Mouse (Mus musculus): ENCODE results near the gene Zfp13. TPM values are rescaled to one million over a fixed set of nuclear protein-coding genes. Genes with fewer than 3 reads are reported as not detected.
A peak's percentile ranks its signal among the peaks of the same experiment; 100 is the strongest.
"Not testable (repeated sequence)": the region's sequence is repeated elsewhere in the genome, so short reads cannot be mapped to it uniquely, and the experiment has no call there.

Zfp13 gene
- total RNA-seq, 2 experiments from 2014 or later, result not detected

DNA sequence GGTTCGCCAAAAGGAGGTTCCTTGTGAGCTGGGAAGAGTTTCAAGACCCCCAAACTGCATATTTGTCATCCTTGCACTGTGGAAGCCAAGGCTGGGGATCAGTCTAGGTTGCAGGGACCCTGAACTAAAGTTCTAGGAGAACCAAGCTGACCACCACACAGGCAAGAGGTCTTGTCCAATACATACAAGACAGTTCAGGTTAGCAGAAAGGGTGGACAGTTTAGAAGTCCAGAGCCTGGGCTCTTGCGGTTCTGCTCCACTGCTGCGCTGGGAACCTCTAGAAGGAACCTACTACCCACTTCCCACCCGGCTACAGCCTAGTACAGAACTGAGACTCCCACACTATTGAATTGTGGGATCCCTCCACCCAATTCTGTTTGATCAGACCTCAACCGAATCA is 59.7 kb downstream of the Zfp13 start:
- ATAC-seq (replicated peaks; ENCODE audit: low FRiP score, low TSS enrichment, poor library complexity, severe bottlenecking), result no peak

GRCm38 (mm10) chr17:23538299-23539015 is 60.8 kb downstream of the Zfp13 start:
- ATAC-seq (replicated peaks; ENCODE audit: low FRiP score, low TSS enrichment, poor library complexity, severe bottlenecking), result 0 out of 2 replicates have a peak, but pooled peaks have one; percentile 17

GRCm38 (mm10) chr17:23537554-23538255 is 61.6 kb downstream of the Zfp13 start:
- no peak for ATAC-seq (replicated peaks; ENCODE audit: low FRiP score, low TSS enrichment, poor library complexity, severe bottlenecking)

- ATAC-seq (replicated peaks; ENCODE audit: low FRiP score, low TSS enrichment, poor library complexity, severe bottlenecking), result peak; percentile 36
These were observed 64.1 kb downstream of the Zfp13 start for GRCm38 (mm10) chr17:23535046-23535788.

- ATAC-seq (replicated peaks; ENCODE audit: low FRiP score, low TSS enrichment, poor library complexity, severe bottlenecking), result peak; percentile 53
These were observed 65.4 kb downstream of the Zfp13 start for GRCm38 (mm10) chr17:23533591-23534490.

GRCm38 (mm10) chr17:23531408-23531807 is 67.9 kb downstream of the Zfp13 start:
- not testable (repeated sequence) for ATAC-seq (replicated peaks; ENCODE audit: low FRiP score, low TSS enrichment, poor library complexity, severe bottlenecking)

Other genes starting within 250 kb of the Zfp13 start
- gene Vmn2r116, start 214.9 kb downstream of the Zfp13 start, total RNA-seq (2014; fragmentation: Nextera tagmentation), result not detected in 2 replicates
- gene Vmn2r116, start 214.9 kb downstream of the Zfp13 start, total RNA-seq (2017), result not detected in 2 replicates
- gene Vmn2r117, start 119.8 kb downstream of the Zfp13 start, total RNA-seq (2014; fragmentation: Nextera tagmentation), result not detected in 2 replicates
- not detected in 2 replicates for gene Vmn2r117, start 119.8 kb downstream of the Zfp13 start, total RNA-seq (2017)
- gene Zfp213, start 35.2 kb downstream of the Zfp13 start, total RNA-seq (2014; fragmentation: Nextera tagmentation), result 7.4 and 7.8 TPM in 2 replicates
- gene Zfp213, start 35.2 kb downstream of the Zfp13 start, total RNA-seq (2017), result 4.9 and 7.5 TPM in 2 replicates
- not detected in 2 replicates for gene Zscan10, start 1.4 kb upstream of the Zfp13 start, total RNA-seq (2014; fragmentation: Nextera tagmentation)
- not detected in 2 replicates for gene Zscan10, start 1.4 kb upstream of the Zfp13 start, total RNA-seq (2017)
- 0.07 TPM in 1 of 2 replicates, not detected in the other for gene Mmp25, start 45.8 kb upstream of the Zfp13 start, total RNA-seq (2014; fragmentation: Nextera tagmentation)
- gene Mmp25, start 45.8 kb upstream of the Zfp13 start, total RNA-seq (2017), result not detected in 2 replicates
- gene Bicdl2, start 61.0 kb upstream of the Zfp13 start, total RNA-seq (2014; fragmentation: Nextera tagmentation), result not detected in 2 replicates
- not detected in 2 replicates for gene Bicdl2, start 61.0 kb upstream of the Zfp13 start, total RNA-seq (2017)
- 44.2 and 56.3 TPM in 2 replicates for gene Hcfc1r1, start 74.1 kb upstream of the Zfp13 start, total RNA-seq (2014; fragmentation: Nextera tagmentation)
- gene Hcfc1r1, start 74.1 kb upstream of the Zfp13 start, total RNA-seq (2017), result 22.7 and 30.0 TPM in 2 replicates
- gene Thoc6, start 74.4 kb upstream of the Zfp13 start, total RNA-seq (2014; fragmentation: Nextera tagmentation), result 30.3 and 44.7 TPM in 2 replicates
- 40.8 and 47.3 TPM in 2 replicates for gene Thoc6, start 74.4 kb upstream of the Zfp13 start, total RNA-seq (2017)
- gene Tnfrsf12a, start 78.0 kb upstream of the Zfp13 start, total RNA-seq (2014; fragmentation: Nextera tagmentation), result 0.94 and 4.5 TPM in 2 replicates
- 10.7 and 15.6 TPM in 2 replicates for gene Tnfrsf12a, start 78.0 kb upstream of the Zfp13 start, total RNA-seq (2017)
- gene Cldn6, start 79.8 kb upstream of the Zfp13 start, total RNA-seq (2014; fragmentation: Nextera tagmentation), result not detected in 2 replicates
- gene Cldn6, start 79.8 kb upstream of the Zfp13 start, total RNA-seq (2017), result not detected in 2 replicates
- not detected in 2 replicates for gene Cldn9, start 84.5 kb upstream of the Zfp13 start, total RNA-seq (2014; fragmentation: Nextera tagmentation)
- gene Cldn9, start 84.5 kb upstream of the Zfp13 start, total RNA-seq (2017), result not detected in 2 replicates
- gene 1520401A03Rik, start 123.3 kb upstream of the Zfp13 start, total RNA-seq (2014; fragmentation: Nextera tagmentation), result not detected in 2 replicates
- gene 1520401A03Rik, start 123.3 kb upstream of the Zfp13 start, total RNA-seq (2017), result not detected in 2 replicates
- 40.3 and 43.8 TPM in 2 replicates for gene Pkmyt1, start 126.8 kb upstream of the Zfp13 start, total RNA-seq (2014; fragmentation: Nextera tagmentation)
- 8.1 and 10.6 TPM in 2 replicates for gene Pkmyt1, start 126.8 kb upstream of the Zfp13 start, total RNA-seq (2017)
- 7.2 and 13.3 TPM in 2 replicates for gene Paqr4, start 141.4 kb upstream of the Zfp13 start, total RNA-seq (2014; fragmentation: Nextera tagmentation)
- gene Paqr4, start 141.4 kb upstream of the Zfp13 start, total RNA-seq (2017), result 6.2 and 11.6 TPM in 2 replicates
- 0.52 TPM in 1 of 2 replicates, not detected in the other for gene Kremen2, start 146.3 kb upstream of the Zfp13 start, total RNA-seq (2014; fragmentation: Nextera tagmentation)
- gene Kremen2, start 146.3 kb upstream of the Zfp13 start, total RNA-seq (2017), result not detected in 2 replicates
- 7.6 and 11.7 TPM in 2 replicates for gene Flywch1, start 172.1 kb upstream of the Zfp13 start, total RNA-seq (2014; fragmentation: Nextera tagmentation)
- 12.5 and 15.4 TPM in 2 replicates for gene Flywch1, start 172.1 kb upstream of the Zfp13 start, total RNA-seq (2017)
- 3.1 and 5.6 TPM in 2 replicates for gene Flywch2, start 186.6 kb upstream of the Zfp13 start, total RNA-seq (2014; fragmentation: Nextera tagmentation)
- gene Flywch2, start 186.6 kb upstream of the Zfp13 start, total RNA-seq (2017), result not detected in 2 replicates
- gene Srrm2, start 191.0 kb upstream of the Zfp13 start, total RNA-seq (2014; fragmentation: Nextera tagmentation), result 699 and 735 TPM in 2 replicates
- 134 and 162 TPM in 2 replicates for gene Srrm2, start 191.0 kb upstream of the Zfp13 start, total RNA-seq (2017)
- gene Elob, start 229.6 kb upstream of the Zfp13 start, total RNA-seq (2014; fragmentation: Nextera tagmentation), result 466 and 512 TPM in 2 replicates
- 101 and 114 TPM in 2 replicates for gene Elob, start 229.6 kb upstream of the Zfp13 start, total RNA-seq (2017)
- gene Prss33, start 236.6 kb upstream of the Zfp13 start, total RNA-seq (2014; fragmentation: Nextera tagmentation), result not detected in 2 replicates
- not detected in 2 replicates for gene Prss33, start 236.6 kb upstream of the Zfp13 start, total RNA-seq (2017)
- gene Prss32, start 244.4 kb upstream of the Zfp13 start, total RNA-seq (2014; fragmentation: Nextera tagmentation), result not detected in 2 replicates
- gene Prss32, start 244.4 kb upstream of the Zfp13 start, total RNA-seq (2017), result not detected in 2 replicates
- gene Prss41, start 244.7 kb upstream of the Zfp13 start, total RNA-seq (2014; fragmentation: Nextera tagmentation), result not detected in 2 replicates
- 0.88 TPM in 1 of 2 replicates, not detected in the other for gene Prss41, start 244.7 kb upstream of the Zfp13 start, total RNA-seq (2017)

Data from megakaryocyte-erythroid progenitor cell, adult 5-6 weeks (primary cell).